Mouse (Mus musculus): ENCODE measurements at regions not wholly inside any gene's neighbourhood (a gene's known extent, or its start where the extent isn't known, plus 50 kb on each side); places are given as distances from the start of the nearest gene placed in this dataset.

GRCm38 (mm10) chr15:68457239-68457638, 1956.5 kb upstream of the Lrrc6 start:
- no peak for TF ChIP-seq UBTF (IDR thresholded peaks at IDR 0.05; ENCODE audit: low read depth, low read length)
- no peak for TF ChIP-seq EP300 (IDR thresholded peaks at IDR 0.05; ENCODE audit: low read length)
- no peak for TF ChIP-seq CTCF (conservative IDR thresholded peaks at IDR 0.05 in 1 of 2, IDR thresholded peaks at IDR 0.05 in 1 of 2; ENCODE audit: low read depth in 2 of 2, low read length in 2 of 2)
- no peak for TF ChIP-seq NELFE (IDR thresholded peaks at IDR 0.05; ENCODE audit: low read depth, low read length)
- no peak for TF ChIP-seq BHLHE40 (IDR thresholded peaks at IDR 0.05; ENCODE audit: low read depth, low read length)
- no peak for TF ChIP-seq RCOR1 (conservative IDR thresholded peaks at IDR 0.05; ENCODE audit: low read depth, low read length)
- TF ChIP-seq POLR2A (IDR thresholded peaks at IDR 0.05; ENCODE audit: low read depth, low read length) = no peak
- no peak for TF ChIP-seq ETS1 (conservative IDR thresholded peaks at IDR 0.05; ENCODE audit: low read depth, low read length)
- TF ChIP-seq TCF12 (IDR thresholded peaks at IDR 0.05; ENCODE audit: low read depth, low read length) = no peak

Measured in CH12.LX (cell line).